Mouse (Mus musculus) E14TG2a.4 (cell line): ENCODE measurements at regions not wholly inside any gene's neighbourhood (a gene's known extent, or its start where the extent isn't known, plus 50 kb on each side); places are given as distances from the start of the nearest gene placed in this dataset.

Experiments used
- H3K27me3 ChIP-seq: 2 replicates; pipeline ENCODE4 v1.6.1; 2014; ENCODE audit warnings: low read length, control low read depth; ENCODE audit not compliant: insufficient read depth
- H3K36me3 ChIP-seq: 2 replicates; pipeline ENCODE4 v1.6.1; 2014; ENCODE audit warnings: low read length, control low read depth; ENCODE audit not compliant: insufficient read depth
- H3K4me1 ChIP-seq: replicated peaks from 2 replicates; pipeline ENCODE4 v1.6.1; 2014; ENCODE audit warnings: low read depth, low read length, control low read depth
- H3K4me3 ChIP-seq: replicated peaks from 2 replicates; pipeline ENCODE4 v1.5.1; 2014; ENCODE audit warnings: mild to moderate bottlenecking, low read length
- H3K9me3 ChIP-seq: 2 replicates; pipeline ENCODE4 v1.6.1; 2014; ENCODE audit warnings: low read length, control low read depth
- CTCF ChIP-seq: conservative IDR thresholded peaks from 2 replicates; pipeline ENCODE4 v1.5.1; 2014; ENCODE audit warnings: low read length
- NANOG ChIP-seq: IDR thresholded peaks from 2 replicates; pipeline ENCODE4 v1.6.1; 2014; ENCODE audit warnings: borderline replicate concordance, low read length, mixed read lengths
- POU5F1 ChIP-seq: IDR thresholded peaks from 2 replicates; pipeline ENCODE4 v1.6.1; 2014; ENCODE audit warnings: low read length, borderline replicate concordance

GRCm38 (mm10) chr13:71437601-71438099 lies 525.9 kb downstream of the Irx1 start:
- TF ChIP-seq CTCF, result no peak
- no peak for TF ChIP-seq POU5F1
- Histone ChIP-seq H3K9me3 (0 out of 2 replicates have a peak, but pooled peaks cover 4% of the 10 kb centered on the region), H3K4me1 (no peaks in the 10 kb centered on the region), H3K4me3 (no peak overlapping the region), H3K36me3 (no peaks in the 10 kb centered on the region), H3K27me3 (no peaks in the 10 kb centered on the region)

GRCm38 (mm10) chr13:71403654-71404560 lies 559.6 kb downstream of the Irx1 start:
- H3K4me1 ChIP-seq, result no peaks in the 10 kb centered on the region
- TF ChIP-seq NANOG (no peak), CTCF (no peak), POU5F1 (no peak)
- no peaks in the 10 kb centered on the region for H3K27me3 ChIP-seq

GRCm38 (mm10) chr13:71393716-71394309 lies 552.2 kb upstream of the Adamts16 start:
- no peaks in the 10 kb centered on the region for H3K27me3 ChIP-seq
- TF ChIP-seq NANOG (no peak), CTCF (no peak), POU5F1 (no peak)
- no peak overlapping the region for H3K4me3 ChIP-seq
- H3K36me3 ChIP-seq, result no peaks in the 10 kb centered on the region
- no peaks in the 10 kb centered on the region for H3K4me1 ChIP-seq
- no peaks in the 10 kb centered on the region for H3K9me3 ChIP-seq

More at GRCm38 (mm10) chr13:71403654-71404560, 559.6 kb downstream of the Irx1 start:
- H3K9me3 ChIP-seq, result no peaks in the 10 kb centered on the region
- H3K4me3 ChIP-seq, result no peak overlapping the region
- H3K36me3 ChIP-seq, result no peaks in the 10 kb centered on the region

GRCm38 (mm10) chr13:71378641-71379040 lies 537.0 kb upstream of the Adamts16 start:
- TF ChIP-seq CTCF (no peak), NANOG (no peak), POU5F1 (no peak)
- Histone ChIP-seq H3K36me3 (no peaks in the 10 kb centered on the region), H3K4me1 (no peaks in the 10 kb centered on the region), H3K27me3 (no peaks in the 10 kb centered on the region), H3K4me3 (no peak overlapping the region), H3K9me3 (peaks cover 11% of the 10 kb centered on the region; the same call in 1 of the 2 replicates)

- TF ChIP-seq NANOG (no peak), CTCF (no peak), POU5F1 (no peak)
- H3K27me3 ChIP-seq, result no peaks in the 10 kb centered on the region
- H3K9me3 ChIP-seq, result peaks cover 9% of the 10 kb centered on the region; the same call in 1 of the 2 replicates
- no peaks in the 10 kb centered on the region for H3K4me1 ChIP-seq
- no peak overlapping the region for H3K4me3 ChIP-seq
- no peaks in the 10 kb centered on the region for H3K36me3 ChIP-seq
These were observed 534.4 kb upstream of the Adamts16 start for GRCm38 (mm10) chr13:71375909-71376606.

GRCm38 (mm10) chr13:71372701-71373685 lies 531.4 kb upstream of the Adamts16 start:
- Histone ChIP-seq H3K9me3 (no peaks in the 10 kb centered on the region), H3K27me3 (no peaks in the 10 kb centered on the region), H3K36me3 (no peaks in the 10 kb centered on the region), H3K4me3 (no peak overlapping the region), H3K4me1 (no peaks in the 10 kb centered on the region)
- TF ChIP-seq NANOG (no peak), POU5F1 (no peak), CTCF (no peak)

- Histone ChIP-seq H3K4me3 (no peak overlapping the region), H3K9me3 (no peaks in the 10 kb centered on the region)
These were observed 528.2 kb upstream of the Adamts16 start for GRCm38 (mm10) chr13:71369832-71370231.

More at GRCm38 (mm10) chr13:71369832-71370231, 528.2 kb upstream of the Adamts16 start:
- Histone ChIP-seq H3K36me3 (no peaks in the 10 kb centered on the region), H3K27me3 (no peaks in the 10 kb centered on the region), H3K4me1 (no peaks in the 10 kb centered on the region)
- TF ChIP-seq POU5F1 (no peak), CTCF (no peak), NANOG (no peak)
